Mouse (Mus musculus) right cerebral cortex, postnatal 36 days (tissue): ENCODE results near the gene AW146154.
A peak's percentile ranks its signal among the peaks of the same experiment; 100 is the strongest.
"Not testable (repeated sequence)": the region's sequence is repeated elsewhere in the genome, so short reads cannot be mapped to it uniquely, and the experiment has no call there.

ENCODE experiments used
- DNase-seq, 2 experiments: peaks; one replicate each; pipeline ENCODE4 v3.0.0; 2022; ENCODE audit warnings: low spot score in 2 of 2, mixed read lengths in 1 of 2

The AW146154 gene

GRCm38 (mm10) chr7:41499389-41500049 is at the start of gene AW146154, which contains the start of gene Gm20449:
Gene AW146154, minus strand, starts transcription at chr7:41499890.
Gene Gm20449, minus strand, starts transcription at chr7:41499417.
- DNase-seq: peak; percentile 98 to 99

GRCm38 (mm10) chr7:41512672-41513071 is 13.0 kb upstream of the AW146154 start:
- DNase-seq: no peak

- DNase-seq: no peak
Observed at GRCm38 (mm10) chr7:41512207-41512606, 12.5 kb upstream of the AW146154 start.

- no peak for DNase-seq
Observed at GRCm38 (mm10) chr7:41502402-41502801, 2.7 kb upstream of the AW146154 start.

GRCm38 (mm10) chr7:41500151-41500934 is 653 bp upstream of the AW146154 start:
- peak; percentile 49 to 64 for DNase-seq

- DNase-seq: not testable (repeated sequence)
Observed at GRCm38 (mm10) chr7:41499018-41499388, 687 bp downstream of the AW146154 start.

- DNase-seq: not testable (repeated sequence)
Observed at GRCm38 (mm10) chr7:41498464-41498863, 1.2 kb downstream of the AW146154 start.

- no peak for DNase-seq
Observed at GRCm38 (mm10) chr7:41497871-41498270, 1.8 kb downstream of the AW146154 start.

- no peak for DNase-seq
Observed at GRCm38 (mm10) chr7:41451864-41452263, 47.8 kb downstream of the AW146154 start.

- DNase-seq: not testable (repeated sequence)
Observed at GRCm38 (mm10) chr7:41448596-41448995, 51.1 kb downstream of the AW146154 start, which contains the start of gene Vmn2r57. Gene Vmn2r57, minus strand, starts transcription at chr7:41448696.
